ENCODE assay signal across 28 mouse cellular contexts in the genomic region with DNA sequence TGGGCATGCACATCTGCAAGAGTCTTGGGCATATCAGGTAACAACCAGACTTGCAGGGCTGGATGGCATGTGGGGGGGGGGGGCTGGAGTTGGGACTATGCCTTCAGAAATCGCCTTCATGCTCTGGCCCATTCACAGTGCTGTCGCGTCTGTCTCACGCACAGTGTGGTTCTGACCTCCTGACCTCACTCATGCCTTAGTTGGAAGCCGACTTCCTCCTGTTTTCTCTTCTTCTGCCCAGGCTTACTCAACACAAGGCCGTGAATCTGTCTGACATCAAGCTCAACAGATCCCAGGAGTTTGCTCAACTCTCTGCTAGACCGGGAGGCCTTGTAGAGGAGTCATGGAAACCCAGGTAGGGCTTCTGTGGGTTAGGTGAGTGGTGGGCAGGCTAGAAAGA. TPM values are rescaled to one million over a fixed set of nuclear protein-coding genes. Genes with fewer than 3 reads are reported as not detected.
DNase-seq lines count a peak whose midpoint lies in the region; ATAC-seq lines count a peak whose summit lies in the region.
"Had no signal": no experiment of that assay in that cellular context is flagged by ENCODE, and none has a peak within 500 bp of the region (broad histone marks: within the 10 kb centered on the region; RNA-seq: fewer than 3 reads in every experiment).

No protein-coding gene starts in this region.

- H3K36me3 ChIP-seq in hindbrain, embryonic 10.5 days, result no peaks in the 10 kb centered on the region
- no peaks in the 10 kb centered on the region for H3K36me3 ChIP-seq in hindbrain, embryonic 13.5 days
- H3K36me3 ChIP-seq in embryonic facial prominence, embryonic 10.5 days (replicated peaks), result no peaks in the 10 kb centered on the region
- H3K36me3 ChIP-seq: heart, embryonic 15.5 days; intestine, embryonic 15.5 days; limb, embryonic 15.5 days; stomach, embryonic 15.5 days had no signal

- no peaks in the 10 kb centered on the region for H3K9me3 ChIP-seq in hindbrain, embryonic 10.5 days
- H3K9me3 ChIP-seq in hindbrain, embryonic 13.5 days, result no peaks in the 10 kb centered on the region
- no peaks in the 10 kb centered on the region for H3K9me3 ChIP-seq in embryonic facial prominence, embryonic 10.5 days
- H3K9me3 ChIP-seq: heart, embryonic 15.5 days; intestine, embryonic 15.5 days; limb, embryonic 15.5 days; stomach, embryonic 15.5 days had no signal

- H3K27me3 ChIP-seq in hindbrain, embryonic 10.5 days (ENCODE audit: insufficient read depth, poor library complexity, severe bottlenecking), result 0 out of 2 replicates have a peak, but pooled peaks cover 2% of the 10 kb centered on the region
- no peaks in the 10 kb centered on the region for H3K27me3 ChIP-seq in hindbrain, embryonic 13.5 days
- H3K27me3 ChIP-seq in embryonic facial prominence, embryonic 10.5 days (replicated peaks; ENCODE audit: low read depth, poor library complexity, severe bottlenecking), result no peaks in the 10 kb centered on the region
- H3K27me3 ChIP-seq: heart, embryonic 15.5 days; intestine, embryonic 15.5 days; limb, embryonic 15.5 days; stomach, embryonic 15.5 days had no signal

- no peak overlapping the region for H3K4me2 ChIP-seq in hindbrain, embryonic 13.5 days
- H3K4me2 ChIP-seq: heart, embryonic 15.5 days; intestine, embryonic 15.5 days; limb, embryonic 15.5 days; stomach, embryonic 15.5 days had no signal

- 18% methylated on average over 7 of the region's 7 CpGs for WGBS in hindbrain, embryonic 10.5 days
- 37% methylated on average over 7 of the region's 7 CpGs for WGBS in hindbrain, embryonic 13.5 days
- WGBS in embryonic facial prominence, embryonic 10.5 days, result 29% methylated on average over 7 of the region's 7 CpGs

- DNase-seq in hindbrain, embryonic 10.5 days (ENCODE audit: low spot score), result peak; percentile 29
- DNase-seq in 416B (ENCODE audit: low read depth), result peak; percentile 28
- DNase-seq in ZHBTc4 (ENCODE audit: low read depth, low spot score), result peak; percentile 22
- DNase-seq in embryonic facial prominence, embryonic 10.5 days (ENCODE audit: low spot score), result peak; percentile 44
- DNase-seq in layer of hippocampus, adult 9-11 months, result no peak
- DNase-seq in gastrocnemius, adult 18-20 months (ENCODE audit: low spot score), result no peak
- DNase-seq: adrenal gland, postnatal 14 days; cerebellum, adult 2 months; cerebellum, postnatal 25 days; gastrocnemius, adult 2 months; heart, postnatal 4 days; kidney, adult 8-10 months; kidney, postnatal 14 days; left cerebral cortex, postnatal 4 days; right cerebral cortex, postnatal 4 days; thymus, postnatal 36 days had no signal

- H3K27ac ChIP-seq in hindbrain, embryonic 10.5 days, result no peak overlapping the region; the same call in 1 of the 2 replicates
- H3K27ac ChIP-seq in hindbrain, embryonic 13.5 days, result no peak overlapping the region
- no peak overlapping the region for H3K27ac ChIP-seq in embryonic facial prominence, embryonic 10.5 days (replicated peaks)
- H3K27ac ChIP-seq: gastrocnemius, adult 2 months; heart, embryonic 15.5 days; left cerebral cortex, adult 2 months; limb, embryonic 15.5 days; liver, embryonic 14.5 days; stomach, embryonic 15.5 days had no signal

- no peak overlapping the region for H3K4me3 ChIP-seq in hindbrain, embryonic 10.5 days
- H3K4me3 ChIP-seq in hindbrain, embryonic 13.5 days, result no peak overlapping the region
- no peak overlapping the region for H3K4me3 ChIP-seq in embryonic facial prominence, embryonic 10.5 days
- H3K4me3 ChIP-seq: gastrocnemius, adult 2 months; heart, embryonic 15.5 days; intestine, embryonic 15.5 days; left cerebral cortex, adult 2 months; limb, embryonic 15.5 days; stomach, embryonic 15.5 days had no signal

- H3K9ac ChIP-seq in hindbrain, embryonic 13.5 days, result no peak overlapping the region
- H3K9ac ChIP-seq: heart, embryonic 15.5 days; intestine, embryonic 15.5 days; limb, embryonic 15.5 days; liver, embryonic 14.5 days; stomach, embryonic 15.5 days had no signal

- H3K4me1 ChIP-seq in hindbrain, embryonic 10.5 days (replicated peaks), result peaks cover 29% of the 10 kb centered on the region
- H3K4me1 ChIP-seq in hindbrain, embryonic 13.5 days (replicated peaks), result 0 out of 2 replicates have a peak, but pooled peaks cover 2% of the 10 kb centered on the region
- peaks cover 23% of the 10 kb centered on the region for H3K4me1 ChIP-seq in embryonic facial prominence, embryonic 10.5 days
- H3K4me1 ChIP-seq: heart, embryonic 15.5 days; limb, embryonic 15.5 days had no signal

- ATAC-seq in hindbrain, embryonic 13.5 days (ENCODE audit: low FRiP score), result no peak
- ATAC-seq: CD4-positive, CD25-positive, alpha-beta regulatory T cell, adult 4 months; hindbrain, embryonic 16.5 days; intestine, embryonic 15.5 days; midbrain, embryonic 16.5 days had no signal

RNA-seq across cellular contexts. Expression of gene Tmprss5, which starts 28.0 kb away (rescaled TPM):
- 0.57 and 0.81 TPM in 2 replicates for polyA plus RNA-seq in hindbrain, embryonic 10.5 days (2016; fragmentation: Nextera tagmentation; extraction: Ambion mirVana)
- 2.0 and 2.4 TPM in 2 replicates for polyA plus RNA-seq in hindbrain, embryonic 13.5 days (2015; fragmentation: Nextera tagmentation; extraction: Ambion mirVana)
- 0.50 and 0.92 TPM in 2 replicates for polyA plus RNA-seq in embryonic facial prominence, embryonic 10.5 days (2016; fragmentation: Nextera tagmentation; extraction: Ambion mirVana)
- total RNA-seq in gastrocnemius, adult 18-20 months (2021), result under 1 TPM in 1 of 2 experiments, not detected in 1; 0.37 TPM
- total RNA-seq: adrenal gland, postnatal 14 days; heart, postnatal 4 days; megakaryocyte-erythroid progenitor cell, adult 5-6 weeks; MEL had no signal
- polyA plus RNA-seq: CD4-positive, CD25-positive, alpha-beta regulatory T cell, adult 4 months had no signal

RNA-seq across cellular contexts. Expression of gene Zw10, which starts 53.7 kb away (rescaled TPM):
- 48.0 and 53.4 TPM in 2 replicates for polyA plus RNA-seq in hindbrain, embryonic 10.5 days (2016; fragmentation: Nextera tagmentation; extraction: Ambion mirVana)
- polyA plus RNA-seq in hindbrain, embryonic 13.5 days (2015; fragmentation: Nextera tagmentation; extraction: Ambion mirVana), result 24.6 and 25.3 TPM in 2 replicates
- 55.6 and 59.1 TPM in 2 replicates for polyA plus RNA-seq in embryonic facial prominence, embryonic 10.5 days (2016; fragmentation: Nextera tagmentation; extraction: Ambion mirVana)
- total RNA-seq in gastrocnemius, adult 18-20 months (2021), result 1 to 10 TPM; 6.7 to 8.3 TPM

Comparison
In these comparisons a context has a peak if more than half of its experiments do, and no peak if none do; other contexts are left out.
1. DNase-seq: peak in hindbrain, embryonic 10.5 days (single experiment), 416B (single experiment), ZHBTc4 (single experiment) and embryonic facial prominence, embryonic 10.5 days (single experiment); none in layer of hippocampus, adult 9-11 months (single experiment) and gastrocnemius, adult 18-20 months (single experiment).